Mouse (Mus musculus): ENCODE data around the gene C1qtnf4. TPM values are rescaled to one million over a fixed set of nuclear protein-coding genes. Genes with fewer than 3 reads are reported as not detected.

C1qtnf4 gene
- polyA plus RNA-seq, 1 experiment: 0.04 TPM

DNA sequence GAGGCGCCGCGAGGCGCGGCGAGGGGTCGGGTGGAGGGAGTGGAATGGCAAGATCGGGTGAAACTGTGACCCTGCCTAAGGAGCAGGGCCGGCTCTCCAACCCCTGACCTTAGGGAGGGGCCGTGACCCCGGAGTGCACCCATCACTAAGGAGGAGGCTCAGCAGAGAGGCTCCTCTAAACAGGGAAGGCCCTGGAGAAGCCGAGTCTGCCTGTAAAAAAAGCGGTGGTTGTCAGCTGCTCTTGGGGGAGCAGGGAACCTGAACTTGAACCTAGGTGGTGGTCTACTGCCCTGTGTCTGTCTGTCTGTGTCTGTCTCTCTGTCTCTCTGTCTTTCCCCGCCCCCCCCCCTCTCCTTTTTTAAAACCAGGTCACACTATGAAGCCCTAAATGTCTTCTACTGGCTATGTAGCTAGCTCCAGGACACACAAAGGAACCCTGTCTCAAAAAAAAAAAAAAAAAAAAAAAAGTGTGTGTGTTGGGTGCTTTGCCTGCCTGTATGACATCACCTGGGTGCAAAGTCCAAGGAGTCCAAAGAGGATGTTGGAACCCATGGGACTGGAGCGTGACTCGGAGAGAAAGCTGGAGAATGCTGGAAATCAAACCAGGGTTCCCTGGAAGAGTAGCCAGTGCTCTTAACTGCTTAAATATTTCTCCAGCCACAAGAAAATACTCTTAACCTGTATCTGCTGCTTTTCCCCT lies 32.5 kb downstream of the C1qtnf4 start:
- TF ChIP-seq MYOD1 (IDR thresholded peaks at IDR 0.05; ENCODE audit: control insufficient read depth in 1 of 3, insufficient read length in 2 of 3, low read depth in 2 of 3): no peak
- peak overlapping the region; percentile 92 for H3K4me2 ChIP-seq (ENCODE audit: low read depth)
- no peaks in the 10 kb centered on the region for H3K27me3 ChIP-seq (ENCODE audit: control insufficient read depth, insufficient read depth, insufficient read length)
- H3K36me3 ChIP-seq (ENCODE audit: control insufficient read depth, insufficient read depth): peaks cover 3% of the 10 kb centered on the region
- H3K79me2 ChIP-seq (ENCODE audit: control insufficient read depth, insufficient read depth): peaks cover 37% of the 10 kb centered on the region
- peak overlapping the region; percentile 76 for H3ac ChIP-seq (ENCODE audit: control insufficient read depth, insufficient read length)
- peak overlapping the region; percentile 78 for H3K4me3 ChIP-seq

DNA sequence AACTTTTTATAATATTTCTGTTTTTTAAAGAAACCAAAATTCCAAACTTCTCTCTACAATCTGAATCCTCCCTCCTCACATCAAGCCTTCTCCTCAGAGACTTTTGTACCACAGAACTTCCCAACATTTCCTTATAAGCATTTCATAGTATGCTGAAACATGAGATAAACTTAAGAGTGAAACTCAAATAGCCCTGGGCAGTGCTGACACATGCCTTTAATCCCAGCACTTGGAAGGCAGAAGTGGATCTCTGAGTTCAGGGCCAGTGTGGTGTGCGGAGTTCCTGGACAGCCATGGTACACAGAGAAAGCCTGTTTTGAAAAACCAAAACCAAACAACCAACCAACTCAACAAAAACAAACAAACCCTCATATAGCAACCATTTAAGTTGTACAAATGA lies 35.5 kb downstream of the C1qtnf4 start:
- Histone ChIP-seq H3ac (ENCODE audit: control insufficient read depth, insufficient read length) (no peak overlapping the region), H3K4me2 (ENCODE audit: low read depth) (no peak overlapping the region), H3K27me3 (ENCODE audit: control insufficient read depth, insufficient read depth, insufficient read length) (no peaks in the 10 kb centered on the region), H3K79me2 (ENCODE audit: control insufficient read depth, insufficient read depth) (peaks cover 12% of the 10 kb centered on the region), H3K4me3 (no peak overlapping the region), H3K36me3 (ENCODE audit: control insufficient read depth, insufficient read depth) (no peaks in the 10 kb centered on the region)
- no peak for TF ChIP-seq POLR2A (IDR thresholded peaks at IDR 0.05; ENCODE audit: insufficient read length, low read depth)
- no peak for TF ChIP-seq MAX (IDR thresholded peaks at IDR 0.05; ENCODE audit: low read depth)
- TF ChIP-seq REST (IDR thresholded peaks at IDR 0.05; ENCODE audit: insufficient read depth, insufficient read length): no peak
- TF ChIP-seq USF1 (IDR thresholded peaks at IDR 0.05; ENCODE audit: low read depth): no peak
- TF ChIP-seq MYOG (IDR thresholded peaks at IDR 0.05; ENCODE audit: control insufficient read depth in 1 of 3, insufficient read depth in 1 of 3, insufficient read length in 2 of 3, low read depth in 2 of 3): no peak
- TF ChIP-seq SRF (IDR thresholded peaks at IDR 0.05; ENCODE audit: control insufficient read depth, insufficient read length, low read depth): no peak
- no peak for TF ChIP-seq CEBPB (IDR thresholded peaks at IDR 0.05; ENCODE audit: insufficient read depth, poor library complexity, severe bottlenecking)
- no peak for TF ChIP-seq POLR2AphosphoS2 (IDR thresholded peaks at IDR 0.05; ENCODE audit: insufficient read length, low read depth)

DNA sequence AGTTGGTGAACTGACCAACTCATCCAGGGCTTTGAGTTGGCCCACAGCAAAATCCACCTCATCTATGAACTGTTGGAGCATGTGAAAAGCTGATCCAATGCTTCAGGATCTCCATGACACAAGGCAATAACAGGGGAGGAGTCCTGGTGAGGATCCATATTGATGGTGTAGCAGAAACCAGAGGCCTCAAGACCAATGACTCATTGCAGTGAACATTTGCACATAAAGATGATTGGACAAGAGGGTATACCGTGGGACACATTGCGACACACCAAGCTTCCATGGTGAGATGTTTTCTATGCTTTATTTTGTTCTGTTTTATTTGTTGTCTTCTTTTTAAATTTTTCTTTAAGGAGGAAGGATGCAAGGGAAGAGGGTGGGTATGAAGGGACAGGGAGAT lies 37.0 kb downstream of the C1qtnf4 start:
- Histone ChIP-seq H3K27me3 (ENCODE audit: control insufficient read depth, insufficient read depth, insufficient read length) (no peaks in the 10 kb centered on the region), H3K79me2 (ENCODE audit: control insufficient read depth, insufficient read depth) (no peaks in the 10 kb centered on the region), H3K36me3 (ENCODE audit: control insufficient read depth, insufficient read depth) (no peaks in the 10 kb centered on the region), H3K4me3 (no peak overlapping the region), H3K4me2 (ENCODE audit: low read depth) (no peak overlapping the region), H3ac (ENCODE audit: control insufficient read depth, insufficient read length) (no peak overlapping the region)
- TF ChIP-seq E2F4 (IDR thresholded peaks at IDR 0.05; ENCODE audit: insufficient read depth) (no peak), CEBPB (IDR thresholded peaks at IDR 0.05; ENCODE audit: insufficient read depth, poor library complexity, severe bottlenecking) (peak; percentile 74)

DNA sequence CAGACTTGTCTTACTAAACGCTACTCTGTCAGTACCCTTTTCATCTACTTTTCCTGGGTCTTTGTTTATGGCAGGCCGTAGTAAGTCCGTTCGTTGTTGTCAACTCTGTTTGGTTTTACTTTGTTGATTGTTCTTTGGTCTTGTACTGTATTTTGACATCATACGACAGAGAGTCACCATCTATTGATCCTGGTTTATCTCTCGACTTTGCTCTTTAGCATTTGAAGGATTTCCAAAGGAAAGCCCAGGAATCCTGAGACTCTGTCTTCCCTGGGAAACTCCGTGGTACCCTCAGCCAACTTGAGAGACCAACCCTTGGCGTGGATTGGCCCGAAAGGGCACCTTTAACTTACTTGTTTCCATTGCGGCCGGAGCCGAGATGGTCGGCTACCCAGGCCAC lies 42.9 kb downstream of the C1qtnf4 start:
- no peak overlapping the region for H3K4me2 ChIP-seq (ENCODE audit: low read depth)
- H3K4me3 ChIP-seq: no peak overlapping the region
- no peaks in the 10 kb centered on the region for H3K36me3 ChIP-seq (ENCODE audit: control insufficient read depth, insufficient read depth)
- no peaks in the 10 kb centered on the region for H3K27me3 ChIP-seq (ENCODE audit: control insufficient read depth, insufficient read depth, insufficient read length)
- TF ChIP-seq CEBPB (IDR thresholded peaks at IDR 0.05; ENCODE audit: insufficient read depth, poor library complexity, severe bottlenecking) (no peak), USF1 (IDR thresholded peaks at IDR 0.05; ENCODE audit: low read depth) (no peak), TCF3 (IDR thresholded peaks at IDR 0.05; ENCODE audit: insufficient read length, low read depth) (no peak), MAX (IDR thresholded peaks at IDR 0.05; ENCODE audit: low read depth) (no peak), TCF12 (IDR thresholded peaks at IDR 0.05; ENCODE audit: insufficient read depth, poor library complexity, severe bottlenecking) (no peak), SRF (IDR thresholded peaks at IDR 0.05; ENCODE audit: control insufficient read depth, insufficient read length, low read depth) (no peak), POLR2AphosphoS2 (IDR thresholded peaks at IDR 0.05; ENCODE audit: insufficient read length, low read depth) (no peak), REST (IDR thresholded peaks at IDR 0.05; ENCODE audit: insufficient read depth, insufficient read length) (no peak), E2F4 (IDR thresholded peaks at IDR 0.05; ENCODE audit: insufficient read depth) (no peak), MYOD1 (IDR thresholded peaks at IDR 0.05; ENCODE audit: control insufficient read depth in 1 of 3, insufficient read length in 2 of 3, low read depth in 2 of 3) (no peak), MYOG (IDR thresholded peaks at IDR 0.05; ENCODE audit: control insufficient read depth in 1 of 3, insufficient read depth in 1 of 3, insufficient read length in 2 of 3, low read depth in 2 of 3) (no peak), POLR2A (IDR thresholded peaks at IDR 0.05; ENCODE audit: insufficient read length, low read depth) (no peak)
- no peak overlapping the region for H3ac ChIP-seq (ENCODE audit: control insufficient read depth, insufficient read length)
- H3K79me2 ChIP-seq (ENCODE audit: control insufficient read depth, insufficient read depth): no peaks in the 10 kb centered on the region

DNA sequence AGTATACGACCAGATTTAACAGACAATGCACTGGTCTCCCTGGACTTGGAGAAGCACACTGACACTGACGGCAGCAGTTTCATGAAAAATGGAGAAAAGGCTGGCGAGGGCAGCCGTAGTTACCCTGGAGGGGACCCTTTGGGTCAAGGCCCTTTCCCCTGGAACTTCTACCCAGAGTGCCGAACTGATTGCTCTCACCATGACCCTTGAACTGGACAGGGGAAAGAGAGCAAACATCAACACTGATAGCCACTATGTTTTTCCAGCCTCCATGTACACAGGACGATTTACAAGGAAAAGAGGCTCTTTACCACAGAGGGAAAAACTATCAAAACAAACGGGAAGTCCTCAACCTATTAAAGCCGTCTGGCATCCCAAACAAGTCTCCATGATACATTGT lies 46.2 kb downstream of the C1qtnf4 start:
- TF ChIP-seq POLR2AphosphoS2 (IDR thresholded peaks at IDR 0.05; ENCODE audit: insufficient read length, low read depth) (no peak), MAX (IDR thresholded peaks at IDR 0.05; ENCODE audit: low read depth) (no peak), POLR2A (IDR thresholded peaks at IDR 0.05; ENCODE audit: insufficient read length, low read depth) (no peak), SRF (IDR thresholded peaks at IDR 0.05; ENCODE audit: control insufficient read depth, insufficient read length, low read depth) (no peak), MYOG (IDR thresholded peaks at IDR 0.05; ENCODE audit: control insufficient read depth in 1 of 3, insufficient read depth in 1 of 3, insufficient read length in 2 of 3, low read depth in 2 of 3) (no peak), REST (IDR thresholded peaks at IDR 0.05; ENCODE audit: insufficient read depth, insufficient read length) (no peak), TCF3 (IDR thresholded peaks at IDR 0.05; ENCODE audit: insufficient read length, low read depth) (no peak), TCF12 (IDR thresholded peaks at IDR 0.05; ENCODE audit: insufficient read depth, poor library complexity, severe bottlenecking) (no peak), E2F4 (IDR thresholded peaks at IDR 0.05; ENCODE audit: insufficient read depth) (no peak), MYOD1 (IDR thresholded peaks at IDR 0.05; ENCODE audit: control insufficient read depth in 1 of 3, insufficient read length in 2 of 3, low read depth in 2 of 3) (no peak), USF1 (IDR thresholded peaks at IDR 0.05; ENCODE audit: low read depth) (no peak), CEBPB (IDR thresholded peaks at IDR 0.05; ENCODE audit: insufficient read depth, poor library complexity, severe bottlenecking) (no peak)
- Histone ChIP-seq H3K36me3 (ENCODE audit: control insufficient read depth, insufficient read depth) (no peaks in the 10 kb centered on the region), H3ac (ENCODE audit: control insufficient read depth, insufficient read length) (no peak overlapping the region), H3K27me3 (ENCODE audit: control insufficient read depth, insufficient read depth, insufficient read length) (no peaks in the 10 kb centered on the region), H3K79me2 (ENCODE audit: control insufficient read depth, insufficient read depth) (no peaks in the 10 kb centered on the region), H3K4me2 (ENCODE audit: low read depth) (no peak overlapping the region), H3K4me3 (no peak overlapping the region)
